Mouse (Mus musculus) lung, adult 2 months (tissue): ENCODE data around the gene Adamts5. TPM values are rescaled to one million over a fixed set of nuclear protein-coding genes. Genes with fewer than 3 reads are reported as not detected.

ENCODE experiments used
- DNase-seq: peaks from one replicate; pipeline ENCODE4 v3.0.0; 2022
- H3K4me1 ChIP-seq: fragments of 200-500 bp; 2 replicates; pipeline ENCODE4 v1.6.1; 2011; ENCODE audit warnings: low read length; ENCODE audit not compliant: control insufficient read depth, insufficient read depth
- H3K4me3 ChIP-seq: fragments of 200-500 bp; replicated peaks from 2 replicates; pipeline ENCODE3; 2011; ENCODE audit warnings: low read depth, mild to moderate bottlenecking, control low read depth, low read length; ENCODE audit errors: extremely low read depth
- CTCF ChIP-seq: fragments of 200-500 bp; IDR thresholded peaks from 2 replicates; pipeline ENCODE4 v1.5.1; 2011; ENCODE audit warnings: mild to moderate bottlenecking, low read length, control low read depth; ENCODE audit not compliant: insufficient read depth
- POLR2A ChIP-seq: fragments of 200-500 bp; IDR thresholded peaks from 2 replicates; pipeline ENCODE4 v1.6.1; 2011; ENCODE audit warnings: low read depth, mild to moderate bottlenecking, control low read depth, low read length, borderline replicate concordance; ENCODE audit errors: extremely low read depth
- WGBS: fragments of 180-500 bp; shearing (Covaris S2); methylation state at CpG from one replicate; pipeline ENCODE4 v1.1.7; 2018; 5-methylcytosine and 5-hydroxymethylcytosine counted together
- polyA plus RNA-seq: library from polyadenylated mRNA; depleted of rRNA; stranded (reverse); fragments of >200 nt; gene quantifications from 2 replicates; pipeline ENCODE4 v1.2.3, GENCODE M21; 2012; rRNA removed

Gene Adamts5
- polyA plus RNA-seq, result 2.2 and 3.1 TPM in 2 replicates

- 9% methylated on average over 13 of the region's 13 CpGs for WGBS
- Histone ChIP-seq H3K4me1 (no peaks in the 10 kb centered on the region; the same call in 1 of the 2 replicates), H3K4me3 (peak within 1 kb of the TSS; percentile 62)
- no peak for TF ChIP-seq CTCF
- no peak for TF ChIP-seq POLR2A
- DNase-seq, result peak; percentile 20
These were observed at the start of gene Adamts5 for GRCm38 (mm10) chr16:85901581-85901910. TSS of gene Adamts5 (minus strand) at chr16:85901828.

- Histone ChIP-seq H3K4me3 (no peak overlapping the region), H3K4me1 (no peaks in the 10 kb centered on the region)
- no peak for DNase-seq
- TF ChIP-seq CTCF (no peak), POLR2A (no peak)
- 70% methylated on average over 2 of the region's 2 CpGs for WGBS
These were observed 48.7 kb upstream of the Adamts5 start for GRCm38 (mm10) chr16:85950356-85950755.

GRCm38 (mm10) chr16:85926004-85926403 lies 24.4 kb upstream of the Adamts5 start:
- DNase-seq, result no peak
- 77% methylated on average over 5 of the region's 5 CpGs for WGBS
- Histone ChIP-seq H3K4me1 (no peaks in the 10 kb centered on the region), H3K4me3 (no peak overlapping the region)
- TF ChIP-seq CTCF, result no peak
- TF ChIP-seq POLR2A, result no peak

- 58% methylated on average over 1 of the region's 1 CpGs for WGBS
- DNase-seq, result no peak
These were observed 20.8 kb upstream of the Adamts5 start for GRCm38 (mm10) chr16:85922454-85922853.

GRCm38 (mm10) chr16:85920122-85920521 lies 18.5 kb upstream of the Adamts5 start:
- H3K4me3 ChIP-seq, result no peak overlapping the region
- no peak for DNase-seq
- TF ChIP-seq CTCF, result no peak
- TF ChIP-seq POLR2A, result no peak
- H3K4me1 ChIP-seq, result no peaks in the 10 kb centered on the region
- 59% methylated on average over 4 of the region's 4 CpGs for WGBS

More at GRCm38 (mm10) chr16:85922454-85922853, 20.8 kb upstream of the Adamts5 start:
- H3K4me3 ChIP-seq, result no peak overlapping the region
- TF ChIP-seq POLR2A, result no peak
- TF ChIP-seq CTCF, result no peak
- no peaks in the 10 kb centered on the region for H3K4me1 ChIP-seq

GRCm38 (mm10) chr16:85900702-85901580 lies 687 bp downstream of the Adamts5 start:
- TF ChIP-seq CTCF (no peak), POLR2A (peak; percentile 35; the same call in 1 of the 2 replicates)
- peak; percentile 52 for DNase-seq
- H3K4me1 ChIP-seq, result no peaks in the 10 kb centered on the region; the same call in 1 of the 2 replicates
- WGBS, result under 1% methylated on average over 51 of the region's 51 CpGs
- H3K4me3 ChIP-seq, result peak overlapping the region; percentile 62

- Histone ChIP-seq H3K4me1 (no peaks in the 10 kb centered on the region; the same call in 1 of the 2 replicates), H3K4me3 (peak overlapping the region; percentile 49)
- DNase-seq, result peak; percentile 32
- TF ChIP-seq CTCF, result no peak
- no peak for TF ChIP-seq POLR2A
- 2% methylated on average over 45 of the region's 45 CpGs for WGBS
These were observed 1.6 kb downstream of the Adamts5 start for GRCm38 (mm10) chr16:85899790-85900587.

GRCm38 (mm10) chr16:85899301-85899721 lies 2.3 kb downstream of the Adamts5 start:
- Histone ChIP-seq H3K4me3 (peak overlapping the region; percentile 4), H3K4me1 (no peaks in the 10 kb centered on the region; the same call in 1 of the 2 replicates)
- TF ChIP-seq CTCF (no peak), POLR2A (peak; percentile 43; the same call in 1 of the 2 replicates)
- peak; percentile 36 for DNase-seq
- 37% methylated on average over 25 of the region's 25 CpGs for WGBS

- Histone ChIP-seq H3K4me3 (peak overlapping the region; percentile 31), H3K4me1 (no peaks in the 10 kb centered on the region; the same call in 1 of the 2 replicates)
- TF ChIP-seq CTCF, result no peak
- no peak for TF ChIP-seq POLR2A
- WGBS, result 69% methylated on average over 10 of the region's 10 CpGs
- no peak for DNase-seq
These were observed 2.8 kb downstream of the Adamts5 start for GRCm38 (mm10) chr16:85898816-85899215.
